Comparison of ENCODE assay signal across 9 mouse cellular contexts in the genomic region with DNA sequence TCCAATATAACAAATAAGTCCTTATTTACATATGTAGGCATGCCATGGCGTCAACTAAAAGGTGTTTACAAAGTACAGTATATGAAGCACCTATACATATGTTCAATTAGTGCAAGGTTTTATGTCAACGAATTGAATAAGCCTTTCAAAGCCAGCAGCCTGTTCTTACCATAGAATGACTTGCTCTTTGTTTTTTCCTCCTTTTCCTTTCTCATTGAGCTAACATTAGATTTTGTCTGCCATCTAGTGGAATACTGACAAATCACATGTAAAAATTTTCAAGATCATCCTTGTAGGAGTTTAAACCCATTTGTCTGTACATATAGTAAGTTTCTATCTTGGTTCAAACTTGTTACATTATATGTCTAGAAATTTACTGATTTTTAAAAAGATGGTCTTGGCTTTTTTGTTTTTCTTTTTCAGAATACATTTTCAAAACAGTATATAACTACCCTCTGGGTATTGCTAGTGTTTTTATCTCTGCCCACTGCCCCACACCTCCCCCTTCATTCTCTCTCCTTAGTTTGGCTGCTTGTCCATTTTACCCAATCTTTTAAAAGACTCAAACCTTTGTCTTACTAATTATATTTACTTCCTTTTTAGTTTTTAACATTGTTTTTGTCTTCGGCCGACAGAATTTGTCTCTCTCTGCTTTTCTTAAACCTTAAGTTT.
A peak's percentile ranks its signal among the peaks of the same experiment; 100 is the strongest.
DNase-seq lines count a peak whose midpoint lies in the region; ATAC-seq and TF ChIP-seq lines count a peak whose summit lies in the region.
"Had no signal": no experiment of that assay in that cellular context is flagged by ENCODE, and none has a peak within 500 bp of the region (broad histone marks: within the 10 kb centered on the region; RNA-seq: fewer than 3 reads in every experiment).

No protein-coding gene starts in this region.

- H3K4me3 ChIP-seq in layer of hippocampus, adult 2 months, result no peak overlapping the region
- H3K4me3 ChIP-seq in forebrain, embryonic 12.5 days (replicated peaks), result no peak overlapping the region
- H3K4me3 ChIP-seq in midbrain, embryonic 13.5 days (replicated peaks), result no peak overlapping the region

- peak; percentile 21 to 26 for DNase-seq in layer of hippocampus, adult 2 months (ENCODE audit: low spot score in 2 of 2)
- no peak for DNase-seq in layer of hippocampus, postnatal 10 days (ENCODE audit: low spot score in 2 of 2)
- DNase-seq in MN1 (ENCODE audit: low spot score), result peak; percentile 56
- DNase-seq in urinary bladder, adult 18-20 months (ENCODE audit: low spot score in 2 of 2), result no peak
- DNase-seq in right cerebral cortex, adult 18-20 months, result no peak
- DNase-seq in yolk sac, embryonic 10.5 days (ENCODE audit: low spot score), result no peak
- DNase-seq: cerebellum, adult 9-11 months had no signal

- no peaks in the 10 kb centered on the region for H3K27me3 ChIP-seq in forebrain, embryonic 12.5 days
- H3K27me3 ChIP-seq in midbrain, embryonic 13.5 days, result no peaks in the 10 kb centered on the region

- ATAC-seq in forebrain, embryonic 12.5 days (ENCODE audit: low FRiP score), result peak; percentile 81
- peak; percentile 76 for ATAC-seq in midbrain, embryonic 13.5 days

- H3K4me2 ChIP-seq in forebrain, embryonic 12.5 days, result no peak overlapping the region
- H3K4me2 ChIP-seq in midbrain, embryonic 13.5 days (replicated peaks), result no peak overlapping the region

- WGBS in forebrain, embryonic 12.5 days, result 54% methylated on average over 4 of the region's 4 CpGs
- 61% methylated on average over 4 of the region's 4 CpGs for WGBS in midbrain, embryonic 13.5 days

- H3K4me1 ChIP-seq in forebrain, embryonic 12.5 days, result no peaks in the 10 kb centered on the region
- H3K4me1 ChIP-seq in midbrain, embryonic 13.5 days (replicated peaks), result no peaks in the 10 kb centered on the region

- H3K27ac ChIP-seq in layer of hippocampus, adult 2 months, result no peak overlapping the region
- no peak overlapping the region for H3K27ac ChIP-seq in forebrain, embryonic 12.5 days
- no peak overlapping the region for H3K27ac ChIP-seq in midbrain, embryonic 13.5 days

- H3K36me3 ChIP-seq in forebrain, embryonic 12.5 days (replicated peaks), result no peaks in the 10 kb centered on the region
- no peaks in the 10 kb centered on the region for H3K36me3 ChIP-seq in midbrain, embryonic 13.5 days

- no peaks in the 10 kb centered on the region for H3K9me3 ChIP-seq in forebrain, embryonic 12.5 days
- H3K9me3 ChIP-seq in midbrain, embryonic 13.5 days, result no peaks in the 10 kb centered on the region

- peak; percentile 88 for TF ChIP-seq CTCF in layer of hippocampus, adult 2 months (conservative IDR thresholded peaks at IDR 0.05)

- no peak overlapping the region for H3K9ac ChIP-seq in forebrain, embryonic 12.5 days
- H3K9ac ChIP-seq in midbrain, embryonic 13.5 days (replicated peaks), result no peak overlapping the region

Comparison
In these comparisons a context has a peak if more than half of its experiments do, and no peak if none do; other contexts are left out.
1. DNase-seq: peak in layer of hippocampus, adult 2 months (2 of 2) and MN1 (single experiment); none in layer of hippocampus, postnatal 10 days (0 of 2), urinary bladder, adult 18-20 months (0 of 2), right cerebral cortex, adult 18-20 months (single experiment) and yolk sac, embryonic 10.5 days (single experiment).